Mouse (Mus musculus) intestine, embryonic 16.5 days (tissue): Measurements from ENCODE around the gene Rbm28. TPM values are rescaled to one million over a fixed set of nuclear protein-coding genes. Genes with fewer than 3 reads are reported as not detected.

Experiments
- ATAC-seq: fragments of 200-750 bp; cut with Nextera tagmentation; 2 replicates; pipeline ENCODE4 v1.8.0; 2017; ENCODE audit warnings: moderate TSS enrichment, moderate library complexity
- H3K27ac ChIP-seq: fragments of 300-500 bp; sonication (generic); 2 replicates; pipeline ENCODE4 v1.5.1; 2014; ENCODE audit warnings: mild to moderate bottlenecking, low read length
- H3K27me3 ChIP-seq: fragments of 300-500 bp; sonication (generic); replicated peaks from 2 replicates; pipeline ENCODE4 v1.6.1; 2014; ENCODE audit warnings: low read length, control low read depth, mixed read lengths; ENCODE audit not compliant: control insufficient read depth, insufficient read depth
- H3K36me3 ChIP-seq: fragments of 300-500 bp; sonication (generic); 2 replicates; pipeline ENCODE4 v1.6.1; 2014; ENCODE audit warnings: low read length, control low read depth; ENCODE audit not compliant: control insufficient read depth, insufficient read depth
- H3K4me1 ChIP-seq: fragments of 300-500 bp; sonication (generic); 2 replicates; pipeline ENCODE4 v1.6.1; 2014; ENCODE audit warnings: low read length, control low read depth, mixed read lengths; ENCODE audit not compliant: control insufficient read depth, insufficient read depth
- H3K4me2 ChIP-seq: fragments of 300-500 bp; sonication (generic); 2 replicates; pipeline ENCODE4 v1.6.1; 2014; ENCODE audit warnings: low read depth, low read length, control low read depth
- H3K4me3 ChIP-seq: fragments of 300-500 bp; sonication (generic); 2 replicates; pipeline ENCODE4 v1.5.1; 2014; ENCODE audit warnings: mild to moderate bottlenecking, low read length
- H3K9ac ChIP-seq: fragments of 300-500 bp; sonication (generic); 2 replicates; pipeline ENCODE4 v1.6.1; 2014; ENCODE audit warnings: low read depth, low read length
- H3K9me3 ChIP-seq: fragments of 300-500 bp; sonication (generic); 2 replicates; pipeline ENCODE4 v1.6.1; 2016; ENCODE audit warnings: low read length, control low read depth; ENCODE audit not compliant: control insufficient read depth
- WGBS: fragments of 180-500 bp; shearing (Covaris S2); extraction: QIAGEN DNeasy Blood & Tissue Kit; methylation state at CpG from one replicate; pipeline ENCODE4 v1.1.7; 2014; 5-methylcytosine and 5-hydroxymethylcytosine counted together
- polyA plus RNA-seq: library from polyadenylated mRNA; unstranded; fragments of >200 nt; fragmentation: Nextera tagmentation; extraction: Ambion mirVana; gene quantifications from 2 replicates; pipeline ENCODE4 v1.2.1, GENCODE M21; 2015

The Rbm28 gene
- polyA plus RNA-seq, 1 experiment from 2014 or later: 23.5 TPM

DNA sequence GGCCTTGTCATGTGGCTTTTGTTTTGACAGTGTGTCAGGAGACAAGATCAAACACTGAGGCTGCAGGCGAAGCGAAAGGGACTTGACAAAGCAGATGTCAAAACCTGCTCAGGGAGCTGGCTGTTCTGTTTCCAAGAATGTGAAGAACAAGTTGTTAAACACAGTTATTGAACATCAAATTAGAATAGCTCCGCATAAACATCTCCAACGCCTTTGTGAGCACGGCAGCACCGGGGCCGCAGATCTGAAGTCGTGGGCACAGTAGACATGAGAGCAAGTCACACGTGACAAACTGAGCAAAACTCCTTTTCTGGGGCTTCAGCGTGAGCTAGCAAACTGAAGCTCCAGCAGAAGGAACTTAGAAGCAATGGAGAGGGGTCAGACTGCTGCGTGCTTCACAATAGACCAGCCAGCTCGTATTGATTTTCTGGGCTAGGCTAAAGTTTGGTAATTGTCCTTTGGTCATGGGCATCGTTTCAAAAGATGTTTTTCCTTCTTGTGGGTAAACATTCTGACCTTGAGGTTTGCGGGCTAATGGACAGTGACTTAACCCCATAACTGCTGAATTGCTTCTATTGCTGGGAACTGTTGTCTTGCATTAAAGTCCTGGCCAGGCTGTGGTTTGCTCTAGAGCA lies 65.2 kb downstream of the Rbm28 start:
- H3K9ac ChIP-seq: no peak overlapping the region
- H3K4me2 ChIP-seq: no peak overlapping the region
- no peaks in the 10 kb centered on the region for H3K36me3 ChIP-seq
- no peak overlapping the region for H3K27ac ChIP-seq
- ATAC-seq: no peak
- no peaks in the 10 kb centered on the region; the same call in 1 of the 2 replicates for H3K9me3 ChIP-seq
- H3K4me1 ChIP-seq: no peaks in the 10 kb centered on the region
- no peaks in the 10 kb centered on the region for H3K27me3 ChIP-seq
- WGBS: 59% methylated on average over 14 of the region's 14 CpGs
- H3K4me3 ChIP-seq: no peak overlapping the region

DNA sequence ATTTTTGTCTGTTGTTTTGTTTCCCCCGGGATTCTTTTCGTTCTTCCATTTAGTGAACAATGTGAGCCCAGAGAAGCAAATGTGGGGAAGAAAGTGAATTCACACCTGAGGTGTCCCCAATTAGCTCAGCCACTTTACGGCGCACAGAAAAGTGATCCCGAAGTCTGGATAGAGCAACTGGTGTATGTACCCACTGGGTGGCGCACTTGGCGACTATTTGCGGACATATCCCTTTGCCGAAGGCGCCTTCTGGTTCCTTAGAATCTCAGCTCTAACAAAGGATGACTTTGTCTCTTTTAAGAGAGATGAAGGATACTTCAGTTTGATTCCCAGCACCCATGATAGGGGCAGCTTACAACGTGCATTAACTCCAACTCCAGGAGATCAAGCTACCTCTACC lies 71.9 kb downstream of the Rbm28 start:
- H3K27ac ChIP-seq: no peak overlapping the region
- no peak overlapping the region for H3K4me2 ChIP-seq
- no peak overlapping the region for H3K9ac ChIP-seq
- no peaks in the 10 kb centered on the region; the same call in none of the 2 replicates for H3K9me3 ChIP-seq
- no peaks in the 10 kb centered on the region; the same call in 1 of the 2 replicates for H3K27me3 ChIP-seq
- no peak for ATAC-seq
- H3K4me1 ChIP-seq: no peaks in the 10 kb centered on the region
- WGBS: 58% methylated on average over 11 of the region's 11 CpGs
- no peak overlapping the region for H3K4me3 ChIP-seq
- H3K36me3 ChIP-seq: no peaks in the 10 kb centered on the region

DNA sequence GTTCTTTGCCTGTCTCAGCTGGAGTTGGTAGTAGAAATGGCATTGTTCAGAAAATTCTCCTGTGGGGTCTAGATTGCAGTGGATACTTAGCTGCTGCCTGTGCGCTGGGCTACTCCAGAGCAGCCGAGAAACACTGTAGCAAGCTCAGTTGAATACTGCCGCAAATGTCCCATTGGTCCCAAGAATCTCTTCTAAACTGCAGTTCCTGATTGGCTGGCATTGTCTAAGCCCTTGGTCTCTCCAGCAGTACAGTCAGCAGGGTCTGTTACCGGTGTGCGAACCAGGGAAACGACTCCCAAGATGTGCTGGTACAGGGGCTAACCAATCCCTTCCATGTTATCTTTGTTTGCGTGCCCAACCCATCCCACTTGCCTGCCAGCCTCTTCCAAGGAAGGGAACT lies 72.6 kb downstream of the Rbm28 start:
- no peak overlapping the region for H3K27ac ChIP-seq
- H3K9ac ChIP-seq: no peak overlapping the region
- 80% methylated on average over 7 of the region's 7 CpGs for WGBS

DNA sequence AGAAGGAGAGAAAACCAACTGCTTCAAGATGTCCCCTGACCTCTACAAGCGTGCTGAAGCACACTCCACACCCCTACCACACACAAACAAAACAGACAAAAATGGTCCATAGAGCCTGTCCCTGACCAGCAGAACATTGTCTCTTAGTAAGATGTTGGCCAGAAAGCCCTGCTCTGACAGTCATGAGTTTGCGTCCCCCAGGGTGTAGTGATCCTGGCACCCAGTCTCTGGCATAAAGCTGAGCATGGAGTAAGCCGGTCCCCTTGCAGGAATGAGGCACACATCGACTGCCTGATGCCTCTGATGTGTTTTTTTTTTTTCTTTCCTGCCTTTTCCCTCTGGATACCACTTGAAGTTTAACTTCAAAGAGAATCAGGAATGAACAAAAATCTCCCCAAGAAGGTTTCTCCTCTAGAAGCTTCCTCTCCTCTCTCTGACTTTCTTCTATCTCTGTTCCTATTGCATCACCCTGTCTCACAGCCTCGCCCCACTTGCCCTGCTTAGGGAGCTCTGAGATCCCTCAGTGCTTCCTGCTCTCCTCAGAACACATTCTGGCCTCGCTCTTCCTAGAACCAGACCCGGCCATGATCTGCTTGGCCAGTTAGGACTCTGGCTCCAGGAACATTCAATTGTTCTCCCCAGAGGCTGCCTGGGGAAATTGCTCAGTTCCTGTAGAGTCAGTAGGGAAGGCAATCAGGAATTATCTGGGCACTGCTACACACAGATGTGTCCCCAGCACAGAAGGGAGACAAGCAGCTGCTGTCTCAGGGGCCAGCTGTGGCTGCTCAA lies 76.7 kb downstream of the Rbm28 start:
- Histone ChIP-seq H3K9ac (no peak overlapping the region), H3K4me3 (no peak overlapping the region), H3K9me3 (no peaks in the 10 kb centered on the region; the same call in 1 of the 2 replicates), H3K4me2 (no peak overlapping the region), H3K4me1 (no peaks in the 10 kb centered on the region), H3K27ac (no peak overlapping the region), H3K27me3 (no peaks in the 10 kb centered on the region; the same call in 1 of the 2 replicates), H3K36me3 (no peaks in the 10 kb centered on the region)
- ATAC-seq: 0 out of 2 replicates have a peak, but pooled peaks have one; percentile 33
- 70% methylated on average over 7 of the region's 7 CpGs for WGBS

More for the DNA sequence above, 72.6 kb downstream of the Rbm28 start:
- Histone ChIP-seq H3K9me3 (no peaks in the 10 kb centered on the region; the same call in none of the 2 replicates), H3K4me1 (no peaks in the 10 kb centered on the region), H3K4me2 (no peak overlapping the region), H3K27me3 (no peaks in the 10 kb centered on the region; the same call in 1 of the 2 replicates), H3K4me3 (no peak overlapping the region), H3K36me3 (no peaks in the 10 kb centered on the region)
- no peak for ATAC-seq

GRCm38 (mm10) chr6:29084401-29084800 lies 80.4 kb downstream of the Rbm28 start:
- ATAC-seq: no peak
- no peaks in the 10 kb centered on the region for H3K9me3 ChIP-seq
- WGBS: 68% methylated on average over 7 of the region's 7 CpGs
- H3K4me1 ChIP-seq: no peaks in the 10 kb centered on the region
- no peaks in the 10 kb centered on the region for H3K27me3 ChIP-seq
- H3K9ac ChIP-seq: no peak overlapping the region
- H3K4me2 ChIP-seq: no peak overlapping the region
- H3K36me3 ChIP-seq: no peaks in the 10 kb centered on the region
- no peak overlapping the region for H3K4me3 ChIP-seq
- H3K27ac ChIP-seq: no peak overlapping the region

GRCm38 (mm10) chr6:29082776-29083354 lies 81.9 kb downstream of the Rbm28 start:
- H3K27ac ChIP-seq: no peak overlapping the region
- no peaks in the 10 kb centered on the region for H3K27me3 ChIP-seq
- 40% methylated on average over 9 of the region's 9 CpGs for WGBS
- ATAC-seq: no peak
- H3K4me1 ChIP-seq: no peaks in the 10 kb centered on the region
- H3K36me3 ChIP-seq: no peaks in the 10 kb centered on the region
- no peak overlapping the region for H3K9ac ChIP-seq
- no peaks in the 10 kb centered on the region for H3K9me3 ChIP-seq
- no peak overlapping the region for H3K4me3 ChIP-seq
- no peak overlapping the region for H3K4me2 ChIP-seq

DNA sequence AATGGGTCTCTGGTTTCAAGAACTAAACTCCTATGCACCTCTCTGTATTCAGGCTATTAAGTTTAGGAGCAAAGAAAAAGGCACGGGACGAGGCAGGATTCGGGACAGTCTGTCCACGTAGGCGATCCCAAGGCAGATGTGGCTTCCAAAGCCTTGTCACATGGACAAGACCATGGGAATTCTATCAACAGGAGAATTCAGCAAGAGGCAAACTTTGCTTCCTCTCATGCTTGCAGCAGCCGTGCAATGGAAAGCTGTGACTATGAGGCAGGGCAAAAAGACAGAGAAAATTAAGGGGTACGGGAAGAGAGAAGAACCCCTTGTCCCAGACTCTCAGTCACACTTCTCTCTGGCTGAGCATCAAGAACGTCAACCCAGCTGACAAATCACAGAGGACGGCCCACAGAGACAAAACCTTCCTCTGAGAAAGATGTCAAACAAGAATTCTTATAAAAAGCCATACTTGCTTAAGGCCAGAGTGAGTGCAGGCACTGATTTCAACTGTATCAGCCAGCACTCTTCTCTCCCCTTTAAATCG lies 82.9 kb downstream of the Rbm28 start:
- Histone ChIP-seq H3K4me1 (no peaks in the 10 kb centered on the region), H3K9me3 (no peaks in the 10 kb centered on the region), H3K9ac (no peak overlapping the region), H3K27ac (no peak overlapping the region), H3K4me3 (no peak overlapping the region), H3K4me2 (no peak overlapping the region), H3K27me3 (no peaks in the 10 kb centered on the region), H3K36me3 (no peaks in the 10 kb centered on the region)
- 76% methylated on average over 10 of the region's 10 CpGs for WGBS
- ATAC-seq: no peak

GRCm38 (mm10) chr6:29079291-29079690 lies 85.5 kb downstream of the Rbm28 start:
- 40% methylated on average over 4 of the region's 4 CpGs for WGBS
- no peaks in the 10 kb centered on the region for H3K4me1 ChIP-seq
- no peak overlapping the region for H3K4me2 ChIP-seq
- H3K27ac ChIP-seq: no peak overlapping the region
- no peak overlapping the region for H3K4me3 ChIP-seq
- no peaks in the 10 kb centered on the region for H3K36me3 ChIP-seq
- no peaks in the 10 kb centered on the region for H3K27me3 ChIP-seq
- H3K9ac ChIP-seq: no peak overlapping the region
- H3K9me3 ChIP-seq: no peaks in the 10 kb centered on the region
- no peak for ATAC-seq

DNA sequence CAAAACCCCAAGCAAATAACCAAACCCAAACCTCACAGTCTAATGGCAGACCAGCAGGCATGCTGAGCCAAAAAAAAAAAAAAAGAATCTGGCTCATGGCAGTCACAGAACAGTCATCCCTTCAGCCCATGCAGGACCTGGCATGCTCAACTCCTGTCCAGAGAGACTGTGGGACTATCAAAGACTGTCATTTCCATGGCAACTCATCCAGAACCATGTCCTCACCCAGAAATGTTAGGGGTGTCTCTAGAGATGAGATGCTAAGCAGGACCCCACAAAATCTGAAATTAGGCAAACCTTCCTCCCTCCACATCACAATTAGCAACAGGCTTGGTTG lies 90.7 kb downstream of the Rbm28 start:
- H3K27me3 ChIP-seq: no peaks in the 10 kb centered on the region
- H3K27ac ChIP-seq: no peak overlapping the region
- H3K4me2 ChIP-seq: no peak overlapping the region
- no peak for ATAC-seq
- H3K4me3 ChIP-seq: no peak overlapping the region
- no peak overlapping the region for H3K9ac ChIP-seq
- no peaks in the 10 kb centered on the region for H3K4me1 ChIP-seq
- no peaks in the 10 kb centered on the region for H3K36me3 ChIP-seq
- H3K9me3 ChIP-seq: no peaks in the 10 kb centered on the region
